12 mouse cellular contexts compared by ENCODE assay signal in the genomic region with DNA sequence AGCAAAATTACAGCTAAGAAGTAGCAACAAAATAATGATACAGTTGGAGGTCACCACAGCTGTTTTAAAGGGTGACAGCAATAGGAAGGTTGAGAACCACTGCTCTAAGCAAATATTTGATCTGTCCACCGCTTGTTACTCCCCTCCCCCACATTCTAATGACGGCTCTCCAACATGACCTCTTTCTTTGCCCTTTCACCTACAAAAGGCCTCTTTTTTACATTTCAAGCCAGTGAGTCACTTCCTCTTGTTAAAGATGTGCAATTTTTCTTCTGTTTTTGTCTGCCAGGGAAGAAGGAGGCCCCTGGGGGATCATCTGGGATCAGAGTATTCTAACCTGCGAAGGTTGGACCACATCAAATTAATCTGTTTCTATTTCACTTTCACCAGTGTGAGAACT. TPM values are rescaled to one million over a fixed set of nuclear protein-coding genes. Genes with fewer than 3 reads are reported as not detected.
DNase-seq lines count a peak whose midpoint lies in the region; ATAC-seq and TF ChIP-seq lines count a peak whose summit lies in the region.
"Had no signal": no experiment of that assay in that cellular context is flagged by ENCODE, and none has a peak within 500 bp of the region (broad histone marks: within the 10 kb centered on the region; RNA-seq: fewer than 3 reads in every experiment).

No protein-coding gene starts in this region.

- H3K36me3 ChIP-seq in lung, postnatal 0 days (ENCODE audit: insufficient read depth, low read length) = no peaks in the 10 kb centered on the region
- H3K36me3 ChIP-seq in myocyte (ENCODE audit: control insufficient read depth, insufficient read depth) = peaks cover 8% of the 10 kb centered on the region

- no peak for ATAC-seq in lung, postnatal 0 days
- ATAC-seq: CD4-positive, CD25-positive, alpha-beta regulatory T cell, adult 4 months; forebrain, embryonic 14.5 days had no signal

- peak; percentile 61 for TF ChIP-seq EP300 in lung, postnatal 0 days (IDR thresholded peaks at IDR 0.05)

- peak; percentile 30 for DNase-seq in gastrocnemius, adult 18-20 months (ENCODE audit: low spot score)
- DNase-seq in gastrocnemius, adult 8-10 months (ENCODE audit: low spot score in 2 of 2) = no peak
- peak; percentile 66 for DNase-seq in lung, postnatal 0 days (ENCODE audit: low spot score)
- DNase-seq in lung, postnatal 14 days = no peak
- DNase-seq in frontal cortex, postnatal 10 days (ENCODE audit: low spot score in 2 of 2) = no peak
- DNase-seq in neural tube, embryonic 10.5 days (ENCODE audit: extremely low spot score, low spot score) = no peak

- H3K4me3 ChIP-seq in lung, postnatal 0 days (ENCODE audit: low read depth, low read length) = no peak overlapping the region
- H3K4me3 ChIP-seq in embryonic fibroblast, embryonic 13.5 days (ENCODE audit: insufficient read depth, low read length) = no peak overlapping the region
- H3K4me3 ChIP-seq in myocyte = no peak overlapping the region

- H3K4me2 ChIP-seq in lung, postnatal 0 days (replicated peaks; ENCODE audit: low read depth, low read length) = no peak overlapping the region
- peak overlapping the region; percentile 65 for H3K4me2 ChIP-seq in myocyte (ENCODE audit: low read depth)
- H3K4me2 ChIP-seq: hindbrain, embryonic 14.5 days had no signal

- TF ChIP-seq CTCF in lung, postnatal 0 days (IDR thresholded peaks at IDR 0.05) = no peak
- no peak for TF ChIP-seq CTCF in embryonic fibroblast, embryonic 13.5 days (IDR thresholded peaks at IDR 0.05; ENCODE audit: borderline replicate concordance, insufficient read depth, low read length)

- no peaks in the 10 kb centered on the region for H3K9me3 ChIP-seq in lung, postnatal 0 days (ENCODE audit: low read length)

- 37% methylated on average over 3 of the region's 3 CpGs for WGBS in lung, postnatal 0 days

- no peak for TF ChIP-seq POLR2A in embryonic fibroblast, embryonic 13.5 days (IDR thresholded peaks at IDR 0.05; ENCODE audit: low read depth, low read length)
- TF ChIP-seq POLR2A in myocyte (IDR thresholded peaks at IDR 0.05; ENCODE audit: insufficient read length, low read depth) = no peak

- peaks cover 25% of the 10 kb centered on the region for H3K79me2 ChIP-seq in myocyte (ENCODE audit: control insufficient read depth, insufficient read depth)

- peaks cover 7% of the 10 kb centered on the region; the same call in 1 of the 2 replicates for H3K4me1 ChIP-seq in lung, postnatal 0 days (ENCODE audit: insufficient read depth, low read depth, low read length)
- peaks cover 12% of the 10 kb centered on the region for H3K4me1 ChIP-seq in embryonic fibroblast, embryonic 13.5 days (ENCODE audit: control insufficient read depth, insufficient read depth, low read length)

- no peak overlapping the region for H3K27ac ChIP-seq in lung, postnatal 0 days (ENCODE audit: low read length)
- 0 out of 2 replicates have a peak overlapping the region, but pooled peaks have one; percentile 19 for H3K27ac ChIP-seq in embryonic fibroblast, embryonic 13.5 days (ENCODE audit: insufficient read depth, low read length)
- H3K27ac ChIP-seq: hindbrain, embryonic 14.5 days; kidney, postnatal 0 days had no signal

- no peak overlapping the region for H3K9ac ChIP-seq in lung, postnatal 0 days (replicated peaks; ENCODE audit: low read depth)
- H3K9ac ChIP-seq: hindbrain, embryonic 14.5 days had no signal

- H3ac ChIP-seq in myocyte (ENCODE audit: control insufficient read depth, insufficient read length) = no peak overlapping the region

- H3K27me3 ChIP-seq in lung, postnatal 0 days (replicated peaks; ENCODE audit: insufficient read depth, low read length) = no peaks in the 10 kb centered on the region
- H3K27me3 ChIP-seq in myocyte (ENCODE audit: control insufficient read depth, insufficient read depth, insufficient read length) = no peaks in the 10 kb centered on the region

TF ChIP-seq in myocyte, 11 proteins besides CTCF, POLR2A, EP300 and RAD21:
- TF ChIP-seq TCF12 (IDR thresholded peaks at IDR 0.05; ENCODE audit: insufficient read depth, poor library complexity, severe bottlenecking) (no peak), MAX (IDR thresholded peaks at IDR 0.05; ENCODE audit: low read depth) (no peak), REST (IDR thresholded peaks at IDR 0.05; ENCODE audit: insufficient read depth, insufficient read length) (no peak), MYOD1 (IDR thresholded peaks at IDR 0.05; ENCODE audit: control insufficient read depth in 1 of 3, insufficient read length in 2 of 3, low read depth in 2 of 3) (no peak), USF1 (IDR thresholded peaks at IDR 0.05; ENCODE audit: low read depth) (no peak), POLR2AphosphoS2 (IDR thresholded peaks at IDR 0.05; ENCODE audit: insufficient read length, low read depth) (no peak), SRF (IDR thresholded peaks at IDR 0.05; ENCODE audit: control insufficient read depth, insufficient read length, low read depth) (no peak), CEBPB (IDR thresholded peaks at IDR 0.05; ENCODE audit: insufficient read depth, poor library complexity, severe bottlenecking) (no peak), TCF3 (IDR thresholded peaks at IDR 0.05; ENCODE audit: insufficient read length, low read depth) (no peak), E2F4 (IDR thresholded peaks at IDR 0.05; ENCODE audit: insufficient read depth) (no peak), MYOG (IDR thresholded peaks at IDR 0.05; ENCODE audit: control insufficient read depth in 1 of 3, insufficient read depth in 1 of 3, insufficient read length in 2 of 3, low read depth in 2 of 3) (no peak)

RNA-seq across cellular contexts. Expression of a gene that starts 1.9 kb away (rescaled TPM):
- total RNA-seq in gastrocnemius, adult 18-20 months (2021) = 10 to 100 TPM; 59.8 to 66.3 TPM
- 10 to 100 TPM; 42.1 to 59.5 (median 52.5) TPM for total RNA-seq in gastrocnemius, adult 8-10 months (2022)
- 220 and 252 TPM in 2 replicates for polyA plus RNA-seq in lung, postnatal 0 days (2015; fragmentation: Nextera tagmentation; extraction: Ambion mirVana)
- polyA plus RNA-seq in embryonic fibroblast, embryonic 13.5 days (2011; ENCODE audit: insufficient read length, low read depth, missing spikeins) = 75.0 and 93.7 TPM in 2 replicates
- 247 TPM for polyA plus RNA-seq in myocyte (2012; fragmentation: generic; extraction: Trizol)

RNA-seq across cellular contexts. Expression of a gene that starts 59.9 kb away (rescaled TPM):
- total RNA-seq in gastrocnemius, adult 18-20 months (2021) = 1 to 10 TPM; 4.8 to 5.5 TPM
- 1 to 10 TPM; 6.1 to 9.4 (median 6.6) TPM for total RNA-seq in gastrocnemius, adult 8-10 months (2022)
- 4.7 and 5.3 TPM in 2 replicates for polyA plus RNA-seq in lung, postnatal 0 days (2015; fragmentation: Nextera tagmentation; extraction: Ambion mirVana)
- 16.4 and 18.7 TPM in 2 replicates for polyA plus RNA-seq in embryonic fibroblast, embryonic 13.5 days (2011; ENCODE audit: insufficient read length, low read depth, missing spikeins)
- 3.3 TPM for polyA plus RNA-seq in myocyte (2012; fragmentation: generic; extraction: Trizol)

Comparison
In these comparisons a context has a peak if more than half of its experiments do, and no peak if none do; other contexts are left out.
1. DNase-seq: peak in gastrocnemius, adult 18-20 months (single experiment) and lung, postnatal 0 days (single experiment); none in gastrocnemius, adult 8-10 months (0 of 2), lung, postnatal 14 days (single experiment), frontal cortex, postnatal 10 days (0 of 2) and neural tube, embryonic 10.5 days (single experiment).